Mouse (Mus musculus): ENCODE results near the gene Cmbl.
A peak's percentile ranks its signal among the peaks of the same experiment; 100 is the strongest.

Cmbl gene

GRCm38 (mm10) chr15:31565184-31565583, at the start of gene Cmbl:
Cmbl (plus strand) TSS chr15:31565389.
- DNase-seq (ENCODE audit: extremely low read depth, insufficient read length, low spot score) = no peak

GRCm38 (mm10) chr15:31517186-31517585, 48.0 kb upstream of the Cmbl start:
- no peak for DNase-seq (ENCODE audit: extremely low read depth, insufficient read length, low spot score)

- no peak for DNase-seq (ENCODE audit: extremely low read depth, insufficient read length, low spot score)
Measured at GRCm38 (mm10) chr15:31518371-31518770, 46.8 kb upstream of the Cmbl start.

GRCm38 (mm10) chr15:31519000-31519399, 46.2 kb upstream of the Cmbl start:
- no peak for DNase-seq (ENCODE audit: extremely low read depth, insufficient read length, low spot score)

- DNase-seq (ENCODE audit: extremely low read depth, insufficient read length, low spot score) = no peak
Measured at GRCm38 (mm10) chr15:31526463-31526862, 38.7 kb upstream of the Cmbl start.

GRCm38 (mm10) chr15:31528477-31528876, 36.7 kb upstream of the Cmbl start:
- DNase-seq (ENCODE audit: extremely low read depth, insufficient read length, low spot score) = no peak

GRCm38 (mm10) chr15:31529103-31529502, 36.1 kb upstream of the Cmbl start:
- DNase-seq (ENCODE audit: extremely low read depth, insufficient read length, low spot score) = no peak

- DNase-seq (ENCODE audit: extremely low read depth, insufficient read length, low spot score) = peak; percentile 52
Measured at GRCm38 (mm10) chr15:31529811-31530658, 35.2 kb upstream of the Cmbl start.

- peak; percentile 83 for DNase-seq (ENCODE audit: extremely low read depth, insufficient read length, low spot score)
Measured at GRCm38 (mm10) chr15:31530659-31531445, 34.3 kb upstream of the Cmbl start, which contains the start of gene March6. March6 (minus strand) TSS chr15:31531053.

- DNase-seq (ENCODE audit: extremely low read depth, insufficient read length, low spot score) = peak; percentile 33
Measured at GRCm38 (mm10) chr15:31531446-31532330, 33.5 kb upstream of the Cmbl start.

GRCm38 (mm10) chr15:31532331-31533021, 32.7 kb upstream of the Cmbl start:
- DNase-seq (ENCODE audit: extremely low read depth, insufficient read length, low spot score) = no peak

GRCm38 (mm10) chr15:31533529-31533928, 31.7 kb upstream of the Cmbl start:
- no peak for DNase-seq (ENCODE audit: extremely low read depth, insufficient read length, low spot score)

- DNase-seq (ENCODE audit: extremely low read depth, insufficient read length, low spot score) = no peak
Measured at GRCm38 (mm10) chr15:31534421-31535258, 30.5 kb upstream of the Cmbl start.

GRCm38 (mm10) chr15:31535259-31535855, 29.8 kb upstream of the Cmbl start:
- no peak for DNase-seq (ENCODE audit: extremely low read depth, insufficient read length, low spot score)

- peak; percentile 29 for DNase-seq (ENCODE audit: extremely low read depth, insufficient read length, low spot score)
Measured at GRCm38 (mm10) chr15:31536051-31536737, 29.0 kb upstream of the Cmbl start.

- no peak for DNase-seq (ENCODE audit: extremely low read depth, insufficient read length, low spot score)
Measured at GRCm38 (mm10) chr15:31537706-31538105, 27.5 kb upstream of the Cmbl start.

GRCm38 (mm10) chr15:31538346-31538745, 26.8 kb upstream of the Cmbl start:
- DNase-seq (ENCODE audit: extremely low read depth, insufficient read length, low spot score) = no peak

All from 3134 (cell line).